Mouse (Mus musculus) cortical plate, adult 2 months (tissue): ENCODE measurements around the gene Smtn. TPM values are rescaled to one million over a fixed set of nuclear protein-coding genes. Genes with fewer than 3 reads are reported as not detected.

Experiments used
- H3K27ac ChIP-seq: fragments of 200-500 bp; 2 replicates; pipeline ENCODE4 v1.5.1; 2012; ENCODE audit warnings: low read length, control low read depth, inconsistent platforms; ENCODE audit not compliant: insufficient read depth
- H3K4me1 ChIP-seq: fragments of 200-500 bp; 2 replicates; pipeline ENCODE4 v1.6.1; 2011; ENCODE audit warnings: low read length; ENCODE audit not compliant: control insufficient read depth, insufficient read depth
- H3K4me3 ChIP-seq: fragments of 200-500 bp; 2 replicates; pipeline ENCODE4 v1.5.1; 2011; ENCODE audit warnings: mild to moderate bottlenecking, low read length, control low read depth; ENCODE audit not compliant: insufficient read depth
- CTCF ChIP-seq: fragments of 200-500 bp; IDR thresholded peaks from 2 replicates; pipeline ENCODE4 v1.5.1; 2011; ENCODE audit warnings: mild to moderate bottlenecking, control low read depth, low read length; ENCODE audit not compliant: insufficient read depth; ENCODE audit errors: extremely low read depth
- POLR2A ChIP-seq: fragments of 200-500 bp; IDR thresholded peaks from 2 replicates; pipeline ENCODE4 v1.6.1; 2011; ENCODE audit warnings: mild to moderate bottlenecking, low read length, control low read depth; ENCODE audit not compliant: insufficient read depth; ENCODE audit errors: extremely low read depth
- polyA plus RNA-seq: library from polyadenylated mRNA; depleted of rRNA; stranded (reverse); fragments of >200 nt; gene quantifications from 2 replicates; pipeline ENCODE4 v1.2.3, GENCODE M21; 2012; rRNA removed

The Smtn gene
- 4.9 and 5.4 TPM in 2 replicates for polyA plus RNA-seq

DNA sequence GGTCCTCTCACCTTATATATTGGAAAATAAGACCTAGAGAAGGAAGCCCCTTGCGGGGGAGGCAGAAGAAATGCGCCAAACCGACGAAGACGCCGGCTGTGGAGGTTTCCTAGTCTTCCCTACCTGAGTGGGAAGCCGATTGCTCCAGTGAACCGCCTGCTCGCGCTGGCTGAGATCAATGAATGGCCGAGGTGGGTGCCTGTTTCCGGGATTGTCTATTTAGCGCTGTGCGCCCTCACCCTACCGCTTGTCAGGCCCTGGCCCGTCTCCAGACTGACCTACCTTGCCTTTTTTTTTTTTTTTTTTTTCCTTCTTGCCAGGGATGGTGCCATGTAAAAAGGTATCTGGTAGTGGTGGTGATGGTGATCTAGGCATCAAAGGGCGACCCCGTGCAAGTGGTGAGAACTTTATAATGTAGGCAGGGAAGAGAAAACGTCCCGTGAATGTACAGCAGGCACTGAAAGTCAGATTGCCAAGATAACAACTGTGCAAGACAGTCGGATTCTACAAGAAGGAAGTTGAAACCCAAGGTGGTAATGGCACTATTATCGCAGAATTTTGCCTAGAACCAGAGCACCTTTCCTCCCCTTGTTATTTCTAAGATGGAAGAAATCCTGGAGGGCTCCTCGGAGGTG, at the start of gene Smtn:
Gene Smtn (minus strand): TSS at position 162 of the 635 bp plus-strand sequence.
- H3K4me3 ChIP-seq: peak within 1 kb of the TSS; percentile 43
- no peaks in the 10 kb centered on the region for H3K4me1 ChIP-seq
- H3K27ac ChIP-seq: no peak within 1 kb of the TSS
- TF ChIP-seq POLR2A (no peak), CTCF (no peak)

DNA sequence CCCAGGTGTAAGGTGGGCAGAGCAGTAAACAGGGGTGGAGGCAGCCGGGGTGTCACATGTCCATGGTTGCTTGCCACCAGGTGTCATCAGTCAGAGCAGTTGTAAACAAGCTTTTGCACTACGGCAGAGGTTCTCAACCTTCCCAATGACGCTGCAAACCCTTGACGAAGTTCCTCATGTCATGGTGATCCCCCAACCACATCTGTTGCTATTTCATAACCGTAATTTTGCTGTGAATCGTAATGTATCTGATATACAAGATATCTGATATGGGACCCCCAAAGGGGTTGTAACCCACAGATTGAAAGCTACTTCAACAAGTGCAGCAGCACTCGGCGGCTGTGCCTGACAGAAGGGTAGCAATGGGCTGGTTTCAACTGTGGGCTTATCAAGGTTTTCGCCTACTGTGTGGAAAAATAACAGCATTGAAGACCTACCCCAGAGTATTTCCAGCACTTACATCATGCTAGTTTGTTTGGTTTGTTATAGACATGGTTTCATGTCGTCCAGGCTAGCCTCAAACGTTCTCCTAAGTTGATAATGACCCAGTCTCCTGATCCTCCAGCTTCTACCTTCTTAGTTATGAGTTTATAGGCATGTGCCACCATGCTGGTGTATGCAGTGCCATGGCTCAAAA, 47.7 kb upstream of the Smtn start:
- Histone ChIP-seq H3K27ac (no peak overlapping the region), H3K4me1 (no peaks in the 10 kb centered on the region), H3K4me3 (no peak overlapping the region)
- TF ChIP-seq CTCF (no peak), POLR2A (no peak)

DNA sequence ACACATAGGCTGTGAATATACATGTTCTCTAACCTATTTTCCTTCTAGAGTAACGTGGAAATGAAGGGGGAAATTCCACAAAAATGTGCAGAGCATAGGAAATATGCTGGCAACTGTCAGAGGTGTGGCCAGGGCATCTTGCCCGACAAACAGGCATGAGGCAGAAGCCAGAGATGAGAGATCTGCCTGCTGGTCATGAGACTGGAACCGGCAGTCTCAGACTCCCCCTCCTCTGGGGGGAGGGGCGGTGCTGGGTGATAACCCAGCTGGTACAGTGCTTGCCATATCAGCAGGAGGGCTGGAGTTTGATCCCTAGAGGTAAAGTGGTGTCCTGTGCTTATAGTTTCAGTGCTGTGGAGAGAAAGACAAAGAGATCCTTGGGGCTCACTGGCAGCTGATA, 46.9 kb upstream of the Smtn start:
- Histone ChIP-seq H3K4me3 (no peak overlapping the region), H3K27ac (no peak overlapping the region), H3K4me1 (no peaks in the 10 kb centered on the region)
- TF ChIP-seq CTCF (no peak), POLR2A (no peak)

GRCm38 (mm10) chr11:3585983-3586618, 45.7 kb upstream of the Smtn start:
- Histone ChIP-seq H3K4me1 (no peaks in the 10 kb centered on the region), H3K4me3 (no peak overlapping the region), H3K27ac (no peak overlapping the region)
- TF ChIP-seq POLR2A (no peak), CTCF (no peak)

GRCm38 (mm10) chr11:3583127-3583526, 42.7 kb upstream of the Smtn start:
- Histone ChIP-seq H3K27ac (no peak overlapping the region), H3K4me1 (no peaks in the 10 kb centered on the region), H3K4me3 (no peak overlapping the region)
- TF ChIP-seq POLR2A (no peak), CTCF (no peak)

DNA sequence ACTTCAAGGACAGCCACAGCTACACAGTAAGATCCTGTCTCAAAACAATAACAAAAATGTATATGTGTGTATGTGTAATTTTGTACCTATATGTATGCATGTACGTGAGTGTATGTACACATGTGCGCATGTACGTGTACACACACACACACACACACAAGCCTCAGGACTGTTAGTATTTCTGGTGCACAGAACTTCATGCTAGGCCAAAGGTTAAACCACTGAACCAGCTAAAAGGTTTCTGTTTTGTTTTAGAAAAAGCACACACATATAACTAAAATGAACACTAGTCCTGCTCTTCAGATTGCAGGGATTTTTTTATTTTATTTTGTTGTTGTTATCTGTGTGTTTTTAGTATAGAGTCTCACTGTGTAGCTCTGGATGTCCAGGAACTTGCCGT, 41.5 kb upstream of the Smtn start:
- H3K4me1 ChIP-seq: no peaks in the 10 kb centered on the region
- no peak overlapping the region for H3K27ac ChIP-seq
- H3K4me3 ChIP-seq: no peak overlapping the region
- TF ChIP-seq CTCF (no peak), POLR2A (no peak)

GRCm38 (mm10) chr11:3580306-3581084, 40.1 kb upstream of the Smtn start:
- TF ChIP-seq POLR2A (no peak), CTCF (no peak)
- Histone ChIP-seq H3K4me1 (no peaks in the 10 kb centered on the region), H3K27ac (no peak overlapping the region), H3K4me3 (no peak overlapping the region)

GRCm38 (mm10) chr11:3578050-3578725, 37.8 kb upstream of the Smtn start:
- TF ChIP-seq POLR2A (no peak), CTCF (no peak)
- no peak overlapping the region for H3K4me3 ChIP-seq
- no peaks in the 10 kb centered on the region for H3K4me1 ChIP-seq
- no peak overlapping the region for H3K27ac ChIP-seq

- Histone ChIP-seq H3K4me3 (no peak overlapping the region), H3K4me1 (no peaks in the 10 kb centered on the region), H3K27ac (peak overlapping the region; percentile 63; the same call in 1 of the 2 replicates)
- no peak for TF ChIP-seq CTCF
- no peak for TF ChIP-seq POLR2A
Measured at GRCm38 (mm10) chr11:3575238-3575637, 34.8 kb upstream of the Smtn start.
